Mouse (Mus musculus) C2C12 (cell line): Measurements from ENCODE around the gene Card19.

ENCODE experiments used
- CEBPB ChIP-seq: IDR thresholded peaks from one replicate; pipeline ENCODE4 v1.6.1; 2011; ENCODE audit warnings: low read depth, mild to moderate bottlenecking, control low read depth, moderate library complexity
- CTCF ChIP-seq: IDR thresholded peaks from one replicate; pipeline ENCODE4 v1.5.1; 2011; ENCODE audit not compliant: control insufficient read depth, insufficient read depth, insufficient read length
- FOSL1 ChIP-seq: IDR thresholded peaks from one replicate; pipeline ENCODE4 v1.8.0; 2011; ENCODE audit warnings: mild to moderate bottlenecking, low read length; ENCODE audit not compliant: poor library complexity, insufficient read depth, severe bottlenecking
- MAX ChIP-seq: IDR thresholded peaks from one replicate; pipeline ENCODE4 v1.6.1; 2011; ENCODE audit warnings: mild to moderate bottlenecking, control low read depth
- USF1 ChIP-seq: IDR thresholded peaks from one replicate; pipeline ENCODE4 v1.6.1; 2011; ENCODE audit warnings: low read depth, mild to moderate bottlenecking, control low read depth, moderate library complexity

DNA sequence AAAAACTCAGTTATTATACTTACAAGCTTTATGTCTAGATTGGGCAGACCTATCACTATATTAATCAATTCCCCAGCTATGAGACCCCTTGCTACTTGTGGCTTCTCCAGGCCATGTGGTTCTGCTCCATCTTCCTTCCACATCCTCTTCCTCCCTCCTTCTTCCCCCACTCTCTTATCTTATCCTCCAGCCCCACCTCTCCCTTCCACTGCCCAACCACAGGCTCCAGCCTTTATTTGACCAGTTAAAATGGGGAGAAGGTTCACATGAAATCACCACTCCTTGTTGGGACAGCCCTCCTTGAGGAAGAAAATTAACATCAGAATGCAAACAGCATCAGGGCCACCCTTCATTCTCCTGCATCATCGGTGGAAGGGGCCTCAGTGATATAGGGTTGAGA is 35.1 kb downstream of the Card19 start:
- TF ChIP-seq CTCF = no peak
- no peak for TF ChIP-seq USF1
- no peak for TF ChIP-seq MAX
- TF ChIP-seq CEBPB = no peak
- TF ChIP-seq FOSL1 = no peak
